Mouse (Mus musculus): ENCODE measurements around the gene Tgm5. TPM values are rescaled to one million over a fixed set of nuclear protein-coding genes. Genes with fewer than 3 reads are reported as not detected.

The Tgm5 gene
- polyA plus RNA-seq, 1 experiment from 2014 or later: 0.07 TPM

GRCm38 (mm10) chr2:121082626-121083025 is 3.0 kb downstream of the Tgm5 start:
- no peaks in the 10 kb centered on the region for H3K27me3 ChIP-seq
- WGBS: 64% methylated on average over 1 of the region's 1 CpGs
- H3K4me2 ChIP-seq: no peak overlapping the region
- ATAC-seq (ENCODE audit: borderline replicate concordance, extremely low read depth, low FRiP score, low TSS enrichment): no peak
- no peak overlapping the region for H3K4me3 ChIP-seq
- H3K27ac ChIP-seq: no peak overlapping the region
- no peaks in the 10 kb centered on the region for H3K36me3 ChIP-seq
- peaks cover 5% of the 10 kb centered on the region; the same call in 1 of the 2 replicates for H3K4me1 ChIP-seq
- H3K9me3 ChIP-seq: no peaks in the 10 kb centered on the region
- no peak overlapping the region for H3K9ac ChIP-seq

GRCm38 (mm10) chr2:121074747-121075146 is 10.9 kb downstream of the Tgm5 start:
- Histone ChIP-seq H3K4me1 (no peaks in the 10 kb centered on the region), H3K9me3 (no peaks in the 10 kb centered on the region), H3K4me3 (no peak overlapping the region), H3K4me2 (no peak overlapping the region), H3K9ac (no peak overlapping the region), H3K27me3 (no peaks in the 10 kb centered on the region), H3K36me3 (no peaks in the 10 kb centered on the region), H3K27ac (no peak overlapping the region)
- no peak for ATAC-seq (ENCODE audit: borderline replicate concordance, extremely low read depth, low FRiP score, low TSS enrichment)
- WGBS: 77% methylated on average over 7 of the region's 7 CpGs

- 67% methylated on average over 6 of the region's 6 CpGs for WGBS
- Histone ChIP-seq H3K4me1 (no peaks in the 10 kb centered on the region), H3K36me3 (no peaks in the 10 kb centered on the region), H3K9me3 (no peaks in the 10 kb centered on the region), H3K4me3 (no peak overlapping the region), H3K9ac (no peak overlapping the region), H3K27me3 (no peaks in the 10 kb centered on the region), H3K4me2 (no peak overlapping the region), H3K27ac (no peak overlapping the region)
- ATAC-seq (ENCODE audit: borderline replicate concordance, extremely low read depth, low FRiP score, low TSS enrichment): no peak
These were observed 13.8 kb downstream of the Tgm5 start for GRCm38 (mm10) chr2:121071871-121072270.

DNA sequence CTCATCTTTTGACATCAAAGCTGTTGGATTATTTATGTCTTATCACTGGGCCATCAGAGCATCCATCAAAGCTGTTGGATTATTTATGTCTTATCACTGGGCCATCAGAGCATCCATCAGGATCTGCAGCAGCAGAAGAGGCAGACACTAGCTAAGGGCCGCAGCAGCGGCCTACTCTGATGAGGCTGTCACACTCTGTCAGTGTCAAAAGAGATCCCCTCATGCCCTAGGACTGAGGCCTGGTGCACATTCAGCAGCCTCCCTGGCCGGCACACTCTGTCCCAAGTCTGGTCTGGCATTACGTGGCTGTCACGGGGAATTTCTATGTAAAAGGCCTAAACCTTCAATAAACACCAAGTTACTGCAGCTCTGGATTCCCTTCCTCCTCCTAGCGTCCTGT is 16.1 kb downstream of the Tgm5 start:
- WGBS: 47% methylated on average over 6 of the region's 6 CpGs
- no peak overlapping the region for H3K4me3 ChIP-seq
- H3K9ac ChIP-seq: no peak overlapping the region
- H3K27me3 ChIP-seq: no peaks in the 10 kb centered on the region
- H3K27ac ChIP-seq: no peak overlapping the region
- H3K4me1 ChIP-seq: no peaks in the 10 kb centered on the region
- no peak for ATAC-seq (ENCODE audit: borderline replicate concordance, extremely low read depth, low FRiP score, low TSS enrichment)
- H3K36me3 ChIP-seq: no peaks in the 10 kb centered on the region
- H3K9me3 ChIP-seq: no peaks in the 10 kb centered on the region
- no peak overlapping the region for H3K4me2 ChIP-seq

GRCm38 (mm10) chr2:121067116-121067515 is 18.5 kb downstream of the Tgm5 start:
- 60% methylated on average over 4 of the region's 4 CpGs for WGBS
- no peak overlapping the region for H3K4me3 ChIP-seq

GRCm38 (mm10) chr2:121061315-121061714 is 24.3 kb downstream of the Tgm5 start:
- no peaks in the 10 kb centered on the region for H3K9me3 ChIP-seq
- 59% methylated on average over 2 of the region's 2 CpGs for WGBS
- H3K27ac ChIP-seq: no peak overlapping the region
- no peak overlapping the region for H3K4me2 ChIP-seq
- H3K4me1 ChIP-seq: no peaks in the 10 kb centered on the region
- ATAC-seq (ENCODE audit: borderline replicate concordance, extremely low read depth, low FRiP score, low TSS enrichment): no peak
- no peaks in the 10 kb centered on the region for H3K27me3 ChIP-seq
- no peaks in the 10 kb centered on the region for H3K36me3 ChIP-seq
- H3K4me3 ChIP-seq: no peak overlapping the region
- H3K9ac ChIP-seq: no peak overlapping the region

More at GRCm38 (mm10) chr2:121067116-121067515, 18.5 kb downstream of the Tgm5 start:
- Histone ChIP-seq H3K4me1 (no peaks in the 10 kb centered on the region), H3K9ac (no peak overlapping the region), H3K36me3 (no peaks in the 10 kb centered on the region), H3K4me2 (no peak overlapping the region), H3K27ac (no peak overlapping the region), H3K27me3 (no peaks in the 10 kb centered on the region), H3K9me3 (no peaks in the 10 kb centered on the region)
- no peak for ATAC-seq (ENCODE audit: borderline replicate concordance, extremely low read depth, low FRiP score, low TSS enrichment)

- H3K4me1 ChIP-seq: no peaks in the 10 kb centered on the region
These were observed 27.6 kb downstream of the Tgm5 start for GRCm38 (mm10) chr2:121057997-121058396.

GRCm38 (mm10) chr2:121055915-121056314 is 29.7 kb downstream of the Tgm5 start:
- Histone ChIP-seq H3K27me3 (no peaks in the 10 kb centered on the region), H3K4me1 (no peaks in the 10 kb centered on the region), H3K4me3 (no peak overlapping the region), H3K4me2 (no peak overlapping the region), H3K27ac (no peak overlapping the region), H3K36me3 (no peaks in the 10 kb centered on the region), H3K9me3 (no peaks in the 10 kb centered on the region), H3K9ac (no peak overlapping the region)
- no peak for ATAC-seq (ENCODE audit: borderline replicate concordance, extremely low read depth, low FRiP score, low TSS enrichment)
- WGBS: 85% methylated on average over 6 of the region's 6 CpGs

More at GRCm38 (mm10) chr2:121057997-121058396, 27.6 kb downstream of the Tgm5 start:
- Histone ChIP-seq H3K4me3 (no peak overlapping the region), H3K27ac (no peak overlapping the region), H3K9ac (no peak overlapping the region), H3K27me3 (no peaks in the 10 kb centered on the region), H3K36me3 (no peaks in the 10 kb centered on the region), H3K4me2 (no peak overlapping the region), H3K9me3 (no peaks in the 10 kb centered on the region)
- ATAC-seq (ENCODE audit: borderline replicate concordance, extremely low read depth, low FRiP score, low TSS enrichment): no peak
- 49% methylated on average over 6 of the region's 6 CpGs for WGBS

- Histone ChIP-seq H3K4me2 (no peak overlapping the region), H3K4me1 (no peaks in the 10 kb centered on the region), H3K4me3 (no peak overlapping the region), H3K36me3 (no peaks in the 10 kb centered on the region), H3K27ac (no peak overlapping the region), H3K27me3 (no peaks in the 10 kb centered on the region), H3K9ac (no peak overlapping the region), H3K9me3 (no peaks in the 10 kb centered on the region)
- no peak for ATAC-seq (ENCODE audit: borderline replicate concordance, extremely low read depth, low FRiP score, low TSS enrichment)
- 50% methylated on average over 2 of the region's 2 CpGs for WGBS
These were observed 31.6 kb downstream of the Tgm5 start for GRCm38 (mm10) chr2:121054060-121054459.

GRCm38 (mm10) chr2:121052176-121052575 is 33.5 kb downstream of the Tgm5 start:
- Histone ChIP-seq H3K9me3 (no peaks in the 10 kb centered on the region), H3K4me2 (no peak overlapping the region), H3K4me1 (no peaks in the 10 kb centered on the region), H3K36me3 (no peaks in the 10 kb centered on the region), H3K4me3 (no peak overlapping the region), H3K27me3 (no peaks in the 10 kb centered on the region), H3K27ac (no peak overlapping the region), H3K9ac (no peak overlapping the region)
- no peak for ATAC-seq (ENCODE audit: borderline replicate concordance, extremely low read depth, low FRiP score, low TSS enrichment)
- 86% methylated on average over 5 of the region's 5 CpGs for WGBS

GRCm38 (mm10) chr2:121045653-121046052 is 40.0 kb downstream of the Tgm5 start:
- Histone ChIP-seq H3K36me3 (no peaks in the 10 kb centered on the region), H3K4me3 (no peak overlapping the region), H3K4me1 (no peaks in the 10 kb centered on the region), H3K27me3 (no peaks in the 10 kb centered on the region), H3K9ac (no peak overlapping the region), H3K27ac (no peak overlapping the region), H3K4me2 (no peak overlapping the region), H3K9me3 (no peaks in the 10 kb centered on the region)
- WGBS: 71% methylated on average over 4 of the region's 4 CpGs
- ATAC-seq (ENCODE audit: borderline replicate concordance, extremely low read depth, low FRiP score, low TSS enrichment): no peak

DNA sequence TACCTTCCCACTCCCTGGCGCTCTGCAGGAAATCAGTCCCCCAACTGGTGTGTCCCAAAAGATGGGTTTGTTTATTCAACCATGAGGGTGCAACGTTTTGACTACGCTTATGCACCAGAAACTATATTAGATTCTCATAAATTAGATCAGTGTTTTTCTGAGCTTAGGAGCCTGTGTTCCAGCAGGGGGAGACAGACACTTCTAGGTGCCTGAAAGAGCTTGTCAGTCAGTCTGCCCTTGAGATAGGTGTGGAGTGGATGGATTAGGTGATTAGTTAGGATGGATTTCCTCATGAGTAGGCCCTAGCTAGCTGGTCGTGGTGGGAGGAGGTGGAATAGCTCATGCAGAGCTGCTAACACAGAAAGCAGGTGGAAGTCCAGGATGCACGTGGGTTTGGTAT is 44.5 kb downstream of the Tgm5 start:
- Histone ChIP-seq H3K4me1 (no peaks in the 10 kb centered on the region), H3K27ac (no peak overlapping the region), H3K9me3 (no peaks in the 10 kb centered on the region), H3K4me3 (no peak overlapping the region), H3K4me2 (no peak overlapping the region), H3K9ac (no peak overlapping the region), H3K36me3 (no peaks in the 10 kb centered on the region), H3K27me3 (no peaks in the 10 kb centered on the region)
- ATAC-seq (ENCODE audit: borderline replicate concordance, extremely low read depth, low FRiP score, low TSS enrichment): no peak
- WGBS: 32% methylated on average over 5 of the region's 5 CpGs

DNA sequence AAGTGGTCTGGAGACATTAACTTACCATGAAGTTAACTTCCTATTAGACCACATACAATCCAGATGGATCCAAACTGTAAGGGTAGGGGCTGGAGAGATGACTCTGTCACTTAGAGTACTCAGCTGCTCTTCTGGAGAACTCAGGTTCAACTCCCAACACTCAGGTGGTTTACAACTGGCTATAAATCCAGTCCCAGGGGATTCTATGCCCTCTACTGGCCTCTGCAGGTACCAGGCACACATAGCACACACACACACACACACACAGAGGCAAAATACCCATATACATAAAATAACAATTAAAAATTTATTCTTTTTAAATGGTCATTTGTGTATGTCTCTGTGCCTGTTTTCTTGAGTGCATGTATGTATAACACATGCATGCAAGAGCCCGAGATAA is 46.3 kb downstream of the Tgm5 start:
- Histone ChIP-seq H3K9me3 (no peaks in the 10 kb centered on the region), H3K9ac (no peak overlapping the region), H3K4me1 (no peaks in the 10 kb centered on the region), H3K36me3 (no peaks in the 10 kb centered on the region), H3K4me2 (no peak overlapping the region), H3K27me3 (no peaks in the 10 kb centered on the region), H3K4me3 (no peak overlapping the region), H3K27ac (no peak overlapping the region)
- ATAC-seq (ENCODE audit: borderline replicate concordance, extremely low read depth, low FRiP score, low TSS enrichment): no peak
- 83% methylated on average over 1 of the region's 1 CpGs for WGBS

Measured in lung, embryonic 15.5 days (tissue).